Mouse (Mus musculus): ENCODE measurements around the gene Znrf2. TPM values are rescaled to one million over a fixed set of nuclear protein-coding genes. Genes with fewer than 3 reads are reported as not detected.
A peak's percentile ranks its signal among the peaks of the same experiment; 100 is the strongest.
"Not testable (repeated sequence)": the region's sequence is repeated elsewhere in the genome, so short reads cannot be mapped to it uniquely, and the experiment has no call there.

Znrf2 gene
- total RNA-seq, 2 experiments from 2014 or later, result 13.1 to 13.6 TPM

- intact Hi-C loops (cut with DNase I), result loop anchor here (10.0 kb wide), 1 partner anchor 361 kb away; no protein-coding TSS in a partner anchor
Observed at GRCm38 (mm10) chr6:54804066-54804864, 12.5 kb upstream of the Znrf2 start.

GRCm38 (mm10) chr6:54805779-54806178 is 10.9 kb upstream of the Znrf2 start:
- intact Hi-C loops (cut with DNase I), result loop anchor here (5.0 to 10.0 kb wide), 2 partner anchors 182 to 359 kb away; no protein-coding TSS in a partner anchor
- no peak for DNase-seq

More at GRCm38 (mm10) chr6:54804066-54804864, 12.5 kb upstream of the Znrf2 start:
- no peak for DNase-seq

DNA sequence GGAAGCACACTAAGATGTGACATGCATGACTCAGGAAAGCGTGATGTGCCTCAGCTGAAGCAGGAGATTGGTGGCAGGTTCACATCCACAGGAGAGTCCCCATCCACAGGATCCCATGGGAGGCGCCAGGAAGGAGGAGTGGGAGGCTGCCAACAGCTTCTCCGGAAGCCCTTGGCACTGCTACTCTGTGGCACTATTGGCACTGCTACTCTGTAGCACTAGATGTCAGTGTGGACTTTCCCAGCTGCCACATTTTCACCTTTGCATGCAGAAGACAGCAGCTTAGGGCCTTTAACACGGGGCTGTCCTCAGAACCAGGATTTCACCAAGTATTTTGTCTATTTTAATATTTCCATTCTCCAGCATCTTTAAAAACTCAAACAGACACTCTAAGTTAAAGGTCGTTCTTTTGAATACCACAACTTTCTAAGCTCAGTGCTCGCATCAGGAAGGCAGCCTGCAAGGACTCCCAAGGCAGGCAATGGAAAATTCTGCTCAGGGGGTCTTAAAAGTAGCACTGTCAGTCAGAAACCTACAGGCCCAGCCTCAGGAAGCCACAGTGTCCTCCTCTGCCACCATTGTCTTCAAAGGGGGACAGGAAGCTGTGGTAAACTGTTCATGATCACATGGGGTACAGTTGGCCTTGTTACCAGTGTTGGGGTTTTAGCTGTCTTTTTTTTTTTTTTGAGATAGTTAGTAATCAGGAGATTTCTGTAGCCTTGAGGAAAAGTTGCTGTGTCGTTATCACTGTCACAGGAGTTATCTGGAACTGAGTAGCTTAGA is 7.0 kb upstream of the Znrf2 start:
- intact Hi-C loops (cut with DNase I), result loop anchor here (5.0 to 10.0 kb wide), 2 partner anchors 178 to 355 kb away; no protein-coding TSS in a partner anchor
- no peak for DNase-seq

DNA sequence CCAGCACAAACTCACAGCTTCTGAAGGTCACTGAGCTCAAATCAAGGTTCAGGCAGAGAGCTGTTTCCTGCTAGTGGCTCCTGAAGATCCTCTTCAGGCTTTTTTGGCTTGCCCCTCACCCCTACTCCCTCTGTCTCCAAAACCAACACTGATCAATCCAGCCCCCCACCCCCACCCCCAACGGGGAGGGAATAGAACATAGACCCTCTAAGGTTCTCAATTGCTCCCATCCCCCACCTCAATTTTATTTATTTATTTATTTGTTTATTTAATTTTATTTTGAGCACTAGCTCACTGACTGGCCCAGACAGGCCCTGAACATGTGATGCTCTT is 6.4 kb upstream of the Znrf2 start:
- no peak for DNase-seq
- intact Hi-C loops (cut with DNase I), result no loop called here

DNA sequence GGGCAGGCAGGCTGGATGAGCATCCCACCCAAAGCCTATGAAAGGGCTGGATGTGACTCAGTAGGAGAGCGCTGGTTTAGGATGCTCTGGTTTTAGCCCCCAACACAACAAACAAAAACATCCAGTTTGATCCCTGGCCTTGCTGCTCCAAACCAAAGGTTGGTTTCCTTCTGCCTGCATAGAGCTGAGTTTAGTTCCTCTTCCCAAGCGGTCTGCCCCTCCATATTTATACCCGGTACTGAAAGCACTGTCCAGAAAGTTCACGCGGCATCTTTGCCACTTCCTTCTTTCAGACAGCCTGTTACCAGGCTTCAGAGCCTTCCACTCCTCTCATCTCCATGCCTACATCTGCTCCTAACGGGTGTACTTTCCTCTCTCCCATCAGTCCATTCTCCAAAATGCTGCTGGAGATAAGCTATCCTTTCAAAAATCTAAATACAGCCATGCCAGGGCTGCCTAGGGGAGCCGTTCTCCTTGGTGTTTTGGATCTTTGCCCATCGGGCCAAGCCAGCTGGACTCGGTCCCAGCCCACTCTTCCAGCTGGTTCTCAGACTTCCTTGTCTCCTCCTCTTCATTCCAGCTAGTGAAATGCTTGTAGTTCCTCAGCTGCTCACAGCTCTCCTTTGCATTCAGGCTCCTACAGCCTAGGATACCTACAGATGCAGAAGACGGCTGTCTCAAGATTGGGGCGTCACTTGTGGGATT is 5.0 kb upstream of the Znrf2 start:
- DNase-seq, result peak; percentile 30 to 45
- intact Hi-C loops (cut with DNase I), result no loop called here

GRCm38 (mm10) chr6:54812276-54812675 is 4.4 kb upstream of the Znrf2 start:
- intact Hi-C loops (cut with DNase I), result no loop called here
- DNase-seq, result peak in 1 of 2 experiments; percentile 42

GRCm38 (mm10) chr6:54815428-54816130 is 1.1 kb upstream of the Znrf2 start:
- no peak for DNase-seq
- intact Hi-C loops (cut with DNase I), result loop anchor here (2.0 to 5.0 kb wide), 2 partner anchors 92 to 221 kb away; partner anchors contain the start of gene Plekha8

DNA sequence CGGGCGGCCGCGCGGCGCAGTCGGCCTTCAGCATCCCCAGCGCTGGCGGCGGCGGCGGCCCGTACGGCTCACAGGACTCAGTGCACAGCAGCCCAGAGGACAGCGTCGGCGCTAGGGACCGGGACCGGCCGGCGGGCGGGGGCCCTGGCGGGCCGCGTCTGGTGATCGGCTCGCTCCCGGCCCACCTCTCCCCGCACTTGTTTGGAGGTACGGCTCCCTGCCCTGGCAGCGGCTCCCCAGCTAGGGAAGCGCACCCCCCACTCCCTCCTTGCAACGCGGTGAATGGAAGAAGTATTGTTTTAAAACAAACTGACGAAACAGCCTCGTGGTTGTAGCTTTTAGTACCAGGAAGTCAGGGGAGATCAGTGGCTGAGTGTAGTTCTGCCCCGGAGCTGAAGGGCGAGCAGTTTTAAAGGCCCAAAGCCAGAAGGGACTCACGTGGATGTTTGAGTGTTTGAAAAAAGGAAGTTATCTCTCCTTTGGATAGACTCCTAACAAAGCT is 601 bp downstream of the Znrf2 start:
- peak; percentile 43 to 59 for DNase-seq
- intact Hi-C loops (cut with DNase I), result loop anchor here (2.0 to 5.0 kb wide), 2 partner anchors 90 to 223 kb away; partner anchors contain the start of gene Plekha8

DNA sequence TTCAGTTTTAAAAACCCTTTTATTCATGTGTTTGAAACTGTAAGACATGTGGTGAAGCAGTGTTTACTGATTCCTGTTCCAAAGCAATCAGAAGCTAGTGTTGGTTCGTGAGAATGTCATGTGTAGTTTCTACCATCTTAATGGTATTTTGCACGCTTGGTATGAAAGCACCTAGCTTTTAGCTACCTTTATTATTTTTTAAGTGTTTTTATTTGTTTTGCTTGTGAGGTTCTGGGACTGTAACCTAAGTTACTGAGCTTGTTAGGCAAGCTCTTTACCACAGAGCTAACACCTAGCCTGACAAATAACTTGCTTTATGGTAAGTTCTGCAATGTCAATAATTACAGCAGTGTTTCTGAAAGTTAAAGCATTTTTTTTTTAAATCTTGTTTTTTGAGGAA is 1.7 kb downstream of the Znrf2 start:
- no peak for DNase-seq
- intact Hi-C loops (cut with DNase I), result loop anchor here (5.0 kb wide), 1 partner anchor 89 kb away; no protein-coding TSS in a partner anchor

DNA sequence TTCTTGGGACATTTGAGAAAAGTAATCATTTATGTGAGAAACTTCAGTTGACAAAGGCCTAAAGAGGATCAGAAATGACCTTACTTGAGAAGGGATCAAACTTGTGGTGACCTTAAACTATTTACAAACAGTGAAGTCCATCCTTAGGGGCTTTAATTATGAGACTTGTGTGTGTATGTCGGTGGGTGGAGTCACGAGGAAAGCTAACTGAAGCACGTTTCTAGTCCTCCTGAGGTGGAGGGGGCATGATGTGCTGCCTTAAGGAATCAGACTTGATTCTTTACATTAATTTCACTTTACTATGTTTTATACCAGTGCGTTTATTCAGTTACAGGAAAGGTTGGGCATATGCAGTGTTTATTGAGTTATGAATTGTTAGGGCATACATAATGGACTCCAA is 2.6 kb downstream of the Znrf2 start:
- intact Hi-C loops (cut with DNase I), result loop anchor here (5.0 kb wide), 1 partner anchor 88 kb away; no protein-coding TSS in a partner anchor

DNA sequence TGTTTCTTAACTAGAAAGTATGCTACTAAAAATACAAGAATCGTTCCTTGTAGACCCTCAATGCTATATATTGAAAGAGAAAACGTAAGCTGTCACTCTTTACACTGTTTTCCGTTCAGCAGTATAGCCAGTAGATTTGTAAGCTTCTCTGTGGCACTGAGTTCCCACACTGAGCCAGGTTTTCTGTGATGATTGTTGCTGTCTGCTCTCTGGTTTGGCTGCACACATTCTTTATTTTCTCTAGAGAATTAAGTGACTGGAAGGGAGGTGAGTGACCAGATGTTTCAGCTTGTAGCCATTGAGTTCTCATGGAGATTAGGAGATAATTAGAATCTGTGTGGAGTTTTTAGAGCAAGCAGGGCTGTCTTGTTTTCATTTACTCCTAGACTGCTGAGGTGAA is 3.0 kb downstream of the Znrf2 start:
- intact Hi-C loops (cut with DNase I), result loop anchor here (5.0 kb wide), 1 partner anchor 88 kb away; no protein-coding TSS in a partner anchor
- DNase-seq, result no peak

More for the DNA sequence above, 2.6 kb downstream of the Znrf2 start:
- no peak for DNase-seq

GRCm38 (mm10) chr6:54822348-54822747 is 5.6 kb downstream of the Znrf2 start:
- no peak for DNase-seq
- intact Hi-C loops (cut with DNase I), result no loop called here

GRCm38 (mm10) chr6:54824561-54824960 is 7.8 kb downstream of the Znrf2 start:
- intact Hi-C loops (cut with DNase I); DNase-seq: not testable (repeated sequence)

GRCm38 (mm10) chr6:54827481-54827880 is 10.8 kb downstream of the Znrf2 start:
- peak in 1 of 2 experiments; percentile 31 for DNase-seq
- intact Hi-C loops (cut with DNase I), result no loop called here

DNA sequence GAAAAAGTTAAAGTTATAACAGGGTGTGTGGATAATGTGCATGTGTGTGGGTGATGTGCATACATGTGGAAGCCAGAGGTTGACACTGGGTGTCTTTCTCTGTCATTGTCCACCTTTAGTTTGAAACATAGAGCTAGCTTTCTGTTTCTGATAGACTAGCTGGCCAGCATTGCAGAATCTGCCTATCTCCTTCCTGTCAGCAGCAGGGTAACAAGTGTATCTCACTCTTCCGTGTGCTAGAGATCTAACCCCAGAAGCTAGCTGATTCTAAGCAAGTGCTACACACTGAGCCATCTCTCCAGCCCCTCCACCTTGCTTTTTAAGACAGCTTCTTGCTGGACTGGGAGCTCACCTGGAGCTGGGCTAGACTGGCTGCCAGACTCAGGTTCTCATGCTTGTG is 11.6 kb downstream of the Znrf2 start:
- no peak for DNase-seq

DNA sequence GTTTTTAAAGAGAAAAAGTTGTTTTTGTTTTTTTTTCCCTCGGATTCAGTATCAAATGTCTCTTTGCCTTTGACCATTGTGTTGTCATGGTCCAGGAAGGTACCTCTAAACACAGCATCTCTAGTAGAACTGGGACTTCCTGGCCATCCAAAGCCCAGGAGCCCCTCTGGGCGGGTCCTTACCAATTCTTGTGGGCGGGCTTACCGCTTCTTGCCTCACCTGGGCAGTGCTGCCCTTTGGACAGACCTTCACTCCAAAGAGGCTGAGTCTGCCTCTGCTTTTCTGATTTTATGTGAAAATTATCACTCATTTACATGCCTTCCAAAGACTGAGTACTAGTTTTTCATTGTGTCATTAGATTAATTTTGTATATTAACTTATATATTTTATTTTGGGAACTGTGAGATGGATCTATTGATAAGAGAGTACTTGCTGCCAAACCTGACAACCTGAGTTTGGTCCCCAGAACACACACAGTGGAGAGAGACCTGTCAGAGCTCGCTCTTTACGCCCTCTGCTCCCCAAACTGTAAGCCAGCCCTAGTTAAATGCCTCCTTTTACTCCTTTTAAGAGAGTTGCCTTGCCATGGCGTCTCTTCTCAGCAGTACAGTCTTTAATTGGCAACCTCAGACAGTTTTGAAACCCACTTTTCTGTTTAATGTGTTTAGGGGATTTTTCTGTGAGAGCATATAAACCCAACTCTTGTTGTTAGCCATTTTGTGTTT is 13.5 kb downstream of the Znrf2 start:
- no peak for DNase-seq
- intact Hi-C loops (cut with DNase I), result no loop called here

More for the DNA sequence above, 11.6 kb downstream of the Znrf2 start:
- intact Hi-C loops (cut with DNase I), result no loop called here

DNA sequence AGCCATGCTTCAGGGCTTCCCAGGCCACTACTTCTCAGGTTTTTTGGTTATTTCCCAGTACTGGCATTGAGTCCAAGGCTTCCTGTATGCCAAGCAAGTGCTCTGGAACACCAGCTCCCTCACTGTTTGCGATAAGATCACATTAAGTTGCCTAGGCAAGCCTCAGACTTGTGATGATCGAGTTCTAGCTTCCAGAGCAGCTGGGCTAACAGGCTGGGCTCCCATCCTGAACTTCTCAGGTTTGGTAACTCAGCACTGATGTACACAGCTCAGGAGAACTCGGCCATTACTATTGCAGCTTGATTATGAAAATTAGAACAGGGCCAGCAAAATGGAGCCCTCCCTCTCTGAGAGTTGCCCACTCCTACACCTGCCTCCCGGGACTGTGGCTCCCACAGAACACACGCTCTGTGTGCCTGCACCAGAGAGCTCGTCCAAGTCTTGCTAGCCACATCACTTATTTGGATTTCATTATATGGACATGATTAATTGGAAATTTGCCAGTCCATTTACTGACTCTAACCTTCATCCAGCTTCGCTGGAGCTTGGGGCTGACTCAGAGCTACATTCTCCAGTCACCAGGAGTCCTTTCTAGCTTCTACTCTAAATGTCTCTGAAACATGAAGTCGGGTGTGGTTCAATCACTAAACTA is 14.5 kb downstream of the Znrf2 start:
- intact Hi-C loops (cut with DNase I), result no loop called here
- DNase-seq, result no peak

DNA sequence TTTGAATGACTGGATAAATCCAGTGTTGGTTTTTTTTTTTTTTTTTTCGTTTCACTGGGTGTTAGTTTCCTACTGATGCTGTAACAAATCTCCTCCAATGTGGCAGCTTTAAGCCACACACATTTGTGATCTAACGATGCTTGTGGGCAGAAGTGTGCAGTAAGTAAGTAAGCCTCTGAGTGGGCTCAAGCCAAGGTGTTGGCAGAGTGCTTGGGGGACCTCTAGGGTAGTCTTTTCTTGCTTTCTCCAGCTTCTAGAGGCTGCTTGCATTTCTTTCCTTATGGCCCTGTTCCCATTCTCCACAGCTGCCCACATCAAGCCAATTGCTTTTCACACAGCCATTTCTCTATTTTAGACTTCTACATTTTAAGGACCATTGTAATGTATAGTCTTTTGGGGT is 16.7 kb downstream of the Znrf2 start:
- DNase-seq, result no peak
- intact Hi-C loops (cut with DNase I), result no loop called here

Measured in gastrocnemius, postnatal 36 days (tissue).